Mouse (Mus musculus) midbrain, embryonic 16.5 days (tissue): ENCODE data around the gene Slc6a6. TPM values are rescaled to one million over a fixed set of nuclear protein-coding genes. Genes with fewer than 3 reads are reported as not detected.

ENCODE experiments used
- ATAC-seq: fragments of 200-750 bp; cut with Nextera tagmentation; 2 replicates; pipeline ENCODE4 v1.8.0; 2017; ENCODE audit warnings: moderate TSS enrichment
- H3K27ac ChIP-seq: fragments of 300-500 bp; sonication (generic); 2 replicates; pipeline ENCODE4 v1.5.1; 2014; ENCODE audit warnings: mild to moderate bottlenecking, low read length, mixed read lengths
- H3K27me3 ChIP-seq: fragments of 300-500 bp; sonication (generic); 2 replicates; pipeline ENCODE4 v1.6.1; 2014; ENCODE audit warnings: low read depth, low read length, mixed read lengths; ENCODE audit not compliant: control insufficient read depth, insufficient read depth
- H3K36me3 ChIP-seq: fragments of 300-500 bp; sonication (generic); 2 replicates; pipeline ENCODE4 v1.6.1; 2014; ENCODE audit warnings: mild to moderate bottlenecking, low read length, moderate library complexity, mixed read lengths; ENCODE audit not compliant: control insufficient read depth, insufficient read depth
- H3K4me1 ChIP-seq: fragments of 300-500 bp; sonication (generic); 2 replicates; pipeline ENCODE4 v1.6.1; 2014; ENCODE audit warnings: mild to moderate bottlenecking, low read length, mixed read lengths; ENCODE audit not compliant: control insufficient read depth, insufficient read depth
- H3K4me2 ChIP-seq: fragments of 300-500 bp; sonication (generic); 2 replicates; pipeline ENCODE4 v1.6.1; 2014; ENCODE audit warnings: mild to moderate bottlenecking, low read length, mixed read lengths
- H3K4me3 ChIP-seq: fragments of 300-500 bp; sonication (generic); 2 replicates; pipeline ENCODE4 v1.5.1; 2014; ENCODE audit warnings: low read depth, mild to moderate bottlenecking, low read length, moderate library complexity, mixed read lengths
- H3K9ac ChIP-seq: fragments of 300-500 bp; sonication (generic); 2 replicates; pipeline ENCODE4 v1.6.1; 2014; ENCODE audit warnings: low read depth, low read length, mixed read lengths
- H3K9me3 ChIP-seq: fragments of 300-500 bp; sonication (generic); replicated peaks from 2 replicates; pipeline ENCODE4 v1.6.1; 2014; ENCODE audit warnings: mild to moderate bottlenecking, low read length, mixed read lengths; ENCODE audit not compliant: control insufficient read depth, poor library complexity, severe bottlenecking
- WGBS: fragments of 180-500 bp; shearing (Covaris S2); extraction: QIAGEN DNeasy Blood & Tissue Kit; methylation state at CpG from one replicate; pipeline ENCODE4 v1.1.7; 2014; 5-methylcytosine and 5-hydroxymethylcytosine counted together
- polyA plus RNA-seq: library from polyadenylated mRNA; unstranded; fragments of >200 nt; fragmentation: Nextera tagmentation; extraction: Ambion mirVana; gene quantifications from 2 replicates; pipeline ENCODE4 v1.2.1, GENCODE M21; 2015

Slc6a6 gene
- polyA plus RNA-seq, 1 experiment from 2014 or later, result 125 TPM

DNA sequence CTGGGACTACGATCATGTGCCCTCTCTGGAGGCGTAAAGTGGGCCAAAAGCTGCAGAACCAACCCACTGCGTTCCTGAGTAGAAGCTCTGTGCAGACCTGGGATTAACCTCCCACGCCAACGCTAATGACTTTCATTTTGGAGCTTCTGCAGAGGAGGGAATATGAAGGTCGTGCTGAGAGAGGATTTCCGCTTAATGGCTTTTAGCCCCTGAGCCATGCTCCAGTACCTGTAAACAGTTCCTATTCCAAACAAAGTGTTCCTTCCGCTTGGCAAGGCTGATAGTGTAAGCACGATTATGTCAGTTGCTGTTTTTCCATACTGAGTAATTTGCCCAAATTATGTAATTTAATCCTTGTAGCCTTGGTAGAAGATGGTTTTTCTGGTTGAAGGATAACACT is 33.6 kb upstream of the Slc6a6 start:
- Histone ChIP-seq H3K4me1 (no peaks in the 10 kb centered on the region; the same call in 1 of the 2 replicates), H3K9ac (no peak overlapping the region), H3K27ac (no peak overlapping the region), H3K4me2 (no peak overlapping the region), H3K4me3 (no peak overlapping the region), H3K27me3 (no peaks in the 10 kb centered on the region), H3K36me3 (no peaks in the 10 kb centered on the region), H3K9me3 (no peaks in the 10 kb centered on the region)
- WGBS, result 79% methylated on average over 9 of the region's 9 CpGs
- no peak for ATAC-seq

DNA sequence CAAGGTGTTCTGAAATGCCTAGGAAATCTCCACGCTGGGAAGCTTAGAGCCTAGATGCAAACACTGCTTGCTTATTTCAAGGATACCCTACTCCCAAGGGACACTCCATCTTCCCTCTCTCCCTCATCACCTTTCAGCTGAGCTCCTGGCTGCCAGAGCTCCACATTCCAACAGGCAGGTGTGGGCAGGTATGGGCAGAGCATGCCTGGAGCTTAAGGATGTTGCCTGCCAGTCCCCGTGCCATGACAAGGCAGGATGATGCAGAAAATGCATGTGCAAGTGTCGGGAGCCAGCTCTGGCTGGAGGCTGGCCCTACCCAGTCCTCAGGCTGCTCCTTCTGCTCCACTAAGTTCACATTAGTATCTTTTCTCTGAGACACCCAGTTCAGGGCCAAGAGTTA is 31.6 kb upstream of the Slc6a6 start:
- 85% methylated on average over 3 of the region's 3 CpGs for WGBS
- H3K9me3 ChIP-seq, result no peaks in the 10 kb centered on the region
- H3K4me3 ChIP-seq, result no peak overlapping the region
- H3K4me2 ChIP-seq, result no peak overlapping the region
- no peaks in the 10 kb centered on the region for H3K36me3 ChIP-seq
- no peaks in the 10 kb centered on the region; the same call in 1 of the 2 replicates for H3K4me1 ChIP-seq
- no peaks in the 10 kb centered on the region for H3K27me3 ChIP-seq
- no peak overlapping the region for H3K9ac ChIP-seq
- no peak overlapping the region for H3K27ac ChIP-seq
- no peak for ATAC-seq

- ATAC-seq, result no peak
- H3K4me1 ChIP-seq, result no peaks in the 10 kb centered on the region; the same call in 1 of the 2 replicates
- H3K4me2 ChIP-seq, result no peak overlapping the region
- H3K27ac ChIP-seq, result no peak overlapping the region
- H3K9me3 ChIP-seq, result no peaks in the 10 kb centered on the region
- WGBS, result 46% methylated on average over 3 of the region's 3 CpGs
- no peaks in the 10 kb centered on the region for H3K27me3 ChIP-seq
- H3K36me3 ChIP-seq, result no peaks in the 10 kb centered on the region
- H3K4me3 ChIP-seq, result no peak overlapping the region
- H3K9ac ChIP-seq, result no peak overlapping the region
Observed at GRCm38 (mm10) chr6:91655244-91655643, 28.6 kb upstream of the Slc6a6 start.

GRCm38 (mm10) chr6:91655874-91656433 is 27.9 kb upstream of the Slc6a6 start:
- no peak overlapping the region for H3K4me2 ChIP-seq
- H3K27ac ChIP-seq, result no peak overlapping the region
- no peak for ATAC-seq

DNA sequence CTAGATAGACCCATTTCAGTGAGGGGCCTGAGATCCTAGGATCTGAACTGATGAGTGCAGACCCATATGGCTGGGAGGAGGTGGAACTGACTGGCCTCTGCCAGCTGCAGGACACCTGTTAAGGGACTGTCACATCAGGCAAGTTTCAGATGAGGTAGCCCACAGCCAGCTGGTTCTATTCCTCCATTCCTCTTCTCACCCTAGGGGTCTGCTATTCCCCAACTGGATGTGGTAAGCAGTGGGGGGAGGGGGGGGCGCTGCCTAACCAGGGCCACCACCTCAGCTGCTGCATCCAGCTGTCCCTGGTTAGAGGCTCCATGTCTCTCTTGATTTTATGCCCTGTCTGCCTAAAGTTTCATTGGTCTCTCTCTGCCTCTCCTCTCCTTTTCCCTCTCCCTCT is 25.6 kb upstream of the Slc6a6 start:
- no peak overlapping the region for H3K4me2 ChIP-seq
- no peaks in the 10 kb centered on the region for H3K4me1 ChIP-seq
- H3K36me3 ChIP-seq, result no peaks in the 10 kb centered on the region
- H3K27ac ChIP-seq, result no peak overlapping the region
- WGBS, result 50% methylated on average over 1 of the region's 1 CpGs
- no peaks in the 10 kb centered on the region for H3K27me3 ChIP-seq
- H3K4me3 ChIP-seq, result no peak overlapping the region
- H3K9ac ChIP-seq, result no peak overlapping the region
- no peaks in the 10 kb centered on the region for H3K9me3 ChIP-seq
- no peak for ATAC-seq

More at GRCm38 (mm10) chr6:91655874-91656433, 27.9 kb upstream of the Slc6a6 start:
- Histone ChIP-seq H3K27me3 (no peaks in the 10 kb centered on the region), H3K9me3 (no peaks in the 10 kb centered on the region), H3K4me1 (no peaks in the 10 kb centered on the region; the same call in 1 of the 2 replicates), H3K36me3 (no peaks in the 10 kb centered on the region), H3K9ac (no peak overlapping the region), H3K4me3 (no peak overlapping the region)
- 61% methylated on average over 6 of the region's 6 CpGs for WGBS

GRCm38 (mm10) chr6:91659841-91660509 is 23.9 kb upstream of the Slc6a6 start:
- H3K4me2 ChIP-seq, result no peak overlapping the region
- H3K4me1 ChIP-seq, result no peaks in the 10 kb centered on the region
- H3K9ac ChIP-seq, result no peak overlapping the region
- no peaks in the 10 kb centered on the region for H3K9me3 ChIP-seq
- no peak for ATAC-seq
- H3K27me3 ChIP-seq, result no peaks in the 10 kb centered on the region
- H3K36me3 ChIP-seq, result no peaks in the 10 kb centered on the region
- no peak overlapping the region for H3K27ac ChIP-seq
- no peak overlapping the region for H3K4me3 ChIP-seq
- WGBS, result 75% methylated on average over 2 of the region's 2 CpGs

DNA sequence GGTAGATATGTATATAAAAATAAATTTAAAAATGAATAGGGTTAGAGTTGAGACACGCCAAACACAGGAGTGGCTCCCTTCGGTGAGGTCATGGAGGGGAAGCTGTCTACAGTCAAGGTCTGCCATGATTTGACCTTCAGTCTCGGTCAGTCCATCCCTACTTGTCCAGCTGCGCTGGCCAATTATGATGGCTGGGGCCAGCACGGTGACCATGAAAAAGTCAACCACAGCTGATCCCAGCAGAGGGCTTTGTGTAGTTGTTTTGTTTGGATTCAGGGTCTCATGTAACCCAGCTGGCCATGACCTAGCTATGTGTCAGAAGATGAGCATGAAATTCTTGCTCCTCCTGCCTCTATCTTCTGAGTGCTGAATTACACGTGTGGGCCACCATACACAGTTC is 21.6 kb upstream of the Slc6a6 start:
- Histone ChIP-seq H3K27ac (no peak overlapping the region), H3K27me3 (no peaks in the 10 kb centered on the region), H3K4me2 (no peak overlapping the region), H3K4me3 (no peak overlapping the region), H3K4me1 (no peaks in the 10 kb centered on the region), H3K9ac (no peak overlapping the region), H3K36me3 (no peaks in the 10 kb centered on the region), H3K9me3 (no peaks in the 10 kb centered on the region)
- 81% methylated on average over 6 of the region's 6 CpGs for WGBS
- ATAC-seq, result no peak

- Histone ChIP-seq H3K9ac (no peak overlapping the region), H3K4me1 (no peaks in the 10 kb centered on the region), H3K27ac (no peak overlapping the region), H3K4me3 (no peak overlapping the region), H3K36me3 (no peaks in the 10 kb centered on the region), H3K4me2 (no peak overlapping the region), H3K27me3 (no peaks in the 10 kb centered on the region), H3K9me3 (no peaks in the 10 kb centered on the region)
- no peak for ATAC-seq
- WGBS, result 72% methylated on average over 6 of the region's 6 CpGs
Observed at GRCm38 (mm10) chr6:91663616-91664015, 20.2 kb upstream of the Slc6a6 start.

- Histone ChIP-seq H3K4me1 (no peaks in the 10 kb centered on the region), H3K36me3 (no peaks in the 10 kb centered on the region), H3K27me3 (no peaks in the 10 kb centered on the region), H3K9me3 (no peaks in the 10 kb centered on the region), H3K27ac (no peak overlapping the region), H3K9ac (no peak overlapping the region), H3K4me2 (no peak overlapping the region), H3K4me3 (no peak overlapping the region)
- 91% methylated on average over 6 of the region's 6 CpGs for WGBS
- ATAC-seq, result no peak
Observed at GRCm38 (mm10) chr6:91665267-91665666, 18.6 kb upstream of the Slc6a6 start.
